Mouse (Mus musculus): ENCODE data around the gene Zbtb5.
"Not testable (repeated sequence)": the region's sequence is repeated elsewhere in the genome, so short reads cannot be mapped to it uniquely, and the experiment has no call there.

Gene Zbtb5

GRCm38 (mm10) chr4:44970056-44970455 lies 42.2 kb downstream of the Zbtb5 start:
- in situ Hi-C loops (cut with MboI): no loop called here

DNA sequence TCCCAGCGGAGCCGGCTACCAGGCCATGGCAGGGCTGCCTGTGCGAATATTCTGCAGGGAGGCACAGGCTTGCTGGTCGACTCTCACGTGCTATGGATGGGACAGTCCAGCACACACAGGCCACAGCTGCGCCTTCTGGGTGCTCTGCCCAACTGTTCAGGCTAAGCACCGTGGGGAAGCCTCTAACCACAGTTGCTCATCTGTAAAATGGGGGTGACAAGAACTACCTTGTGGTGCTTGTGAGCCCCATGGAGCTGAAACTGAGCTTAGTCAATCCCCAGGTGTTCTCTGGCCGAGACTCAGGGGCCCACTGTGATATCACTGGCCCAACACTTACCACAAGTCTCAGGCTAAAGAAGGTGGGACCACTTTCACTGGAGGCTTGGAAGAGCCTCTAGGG lies 44.8 kb downstream of the Zbtb5 start:
- in situ Hi-C loops (cut with MboI): no loop called here

GRCm38 (mm10) chr4:44965736-44966135 lies 46.5 kb downstream of the Zbtb5 start:
- in situ Hi-C loops (cut with MboI): no loop called here

DNA sequence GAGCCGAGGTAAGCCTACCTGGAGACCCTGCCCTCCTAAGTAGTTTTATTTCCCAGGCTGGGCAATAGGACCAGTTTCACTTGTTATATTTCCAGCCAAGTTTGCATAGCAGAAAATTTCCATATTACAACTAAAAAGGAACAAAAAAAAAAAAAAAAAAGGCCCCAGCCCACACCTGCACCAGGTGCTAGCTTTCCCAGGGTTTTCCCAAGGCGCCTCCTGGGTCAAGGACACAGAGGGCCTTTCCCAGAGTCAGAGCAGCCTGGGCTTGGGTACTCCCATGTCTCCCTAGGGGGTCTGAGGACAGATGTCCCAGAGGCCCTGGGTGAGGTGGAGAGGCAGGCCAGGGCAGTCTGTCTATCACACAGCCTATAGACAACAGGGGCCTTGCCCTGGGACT lies 47.0 kb downstream of the Zbtb5 start:
- in situ Hi-C loops (cut with MboI): no loop called here

DNA sequence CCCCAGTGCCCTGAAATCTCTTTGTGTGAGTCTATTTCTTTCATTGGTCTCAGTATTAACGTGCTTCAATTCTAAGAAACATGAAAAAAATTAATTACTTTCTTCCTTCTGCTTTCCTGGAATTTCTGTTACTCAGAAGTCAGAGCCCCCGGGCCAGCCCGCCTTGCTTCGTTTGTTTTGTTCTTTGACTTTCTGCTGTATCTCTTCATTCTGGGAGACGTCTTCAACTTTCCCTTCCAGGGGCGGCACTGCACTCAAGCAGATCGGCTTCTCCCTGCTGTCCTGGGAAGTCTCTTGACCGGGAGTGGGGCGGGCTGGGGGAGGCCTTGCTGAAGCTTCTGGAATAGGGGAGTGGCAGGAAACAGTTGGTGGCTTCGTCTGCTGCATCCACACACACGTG lies 49.1 kb downstream of the Zbtb5 start:
- in situ Hi-C loops (cut with MboI): no loop called here

GRCm38 (mm10) chr4:44959220-44959619 lies 53.0 kb downstream of the Zbtb5 start:
- in situ Hi-C loops (cut with MboI): no loop called here

DNA sequence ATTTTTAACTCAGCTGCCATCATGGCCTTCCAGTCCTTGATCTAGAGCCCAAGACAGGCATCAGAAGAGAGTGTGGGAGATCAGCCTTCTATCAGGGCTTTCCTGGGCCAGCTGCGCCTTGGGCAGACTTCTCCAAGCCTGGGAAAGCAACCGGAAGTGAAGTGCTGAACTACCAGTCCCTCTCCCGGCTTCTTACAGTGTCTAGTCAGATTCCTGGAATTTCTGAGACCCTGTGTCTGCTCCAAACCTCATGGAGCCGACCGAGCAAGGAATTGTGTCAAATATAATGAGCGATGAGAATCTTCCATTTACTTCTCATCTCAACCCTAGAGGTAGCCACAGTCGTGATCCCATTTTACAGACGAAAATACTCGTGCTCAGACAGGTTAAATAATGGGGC lies 53.4 kb downstream of the Zbtb5 start:
- in situ Hi-C loops (cut with MboI): no loop called here

GRCm38 (mm10) chr4:44953041-44953440 lies 59.2 kb downstream of the Zbtb5 start:
- in situ Hi-C loops (cut with MboI): no loop called here

DNA sequence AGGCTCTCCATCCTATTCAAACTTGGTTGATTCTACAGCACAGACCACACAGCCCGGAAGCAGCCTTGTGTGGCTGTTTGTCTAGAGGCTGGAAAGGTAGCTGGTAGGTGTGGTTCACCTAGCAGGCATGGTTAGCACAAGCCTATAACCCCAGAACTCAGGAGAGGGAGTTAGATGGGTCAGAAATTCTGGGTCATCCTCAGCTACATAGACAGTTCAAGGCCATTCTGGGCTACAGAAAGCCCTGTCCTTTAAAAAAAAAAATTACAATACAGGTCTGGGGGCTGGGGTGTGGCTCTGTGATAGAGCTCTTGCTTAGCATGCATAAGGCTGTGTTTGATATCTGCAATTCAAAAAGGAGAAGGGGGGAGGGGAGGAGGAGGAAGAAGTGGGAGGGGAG lies 63.9 kb downstream of the Zbtb5 start:
- in situ Hi-C loops (cut with MboI): no loop called here

DNA sequence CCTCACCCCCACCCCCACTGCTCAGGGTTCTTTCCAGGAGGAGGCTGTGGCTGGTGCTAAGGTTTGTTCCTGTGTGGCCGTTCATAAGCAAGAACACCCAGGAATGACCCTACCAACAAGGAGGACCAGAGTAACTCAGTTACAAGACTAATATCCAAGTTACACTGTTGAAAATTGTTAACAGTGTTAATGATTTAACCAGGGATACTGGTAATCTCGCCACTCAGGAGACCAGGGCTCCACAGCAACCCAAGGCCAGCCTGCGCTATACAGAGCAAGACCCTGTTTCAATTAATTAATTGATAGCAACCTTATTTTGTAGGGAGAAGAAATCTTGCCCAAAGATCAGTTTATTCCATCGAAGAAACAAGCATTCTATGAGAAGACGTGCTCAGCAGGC lies 64.7 kb downstream of the Zbtb5 start:
- in situ Hi-C loops (cut with MboI): no loop called here

DNA sequence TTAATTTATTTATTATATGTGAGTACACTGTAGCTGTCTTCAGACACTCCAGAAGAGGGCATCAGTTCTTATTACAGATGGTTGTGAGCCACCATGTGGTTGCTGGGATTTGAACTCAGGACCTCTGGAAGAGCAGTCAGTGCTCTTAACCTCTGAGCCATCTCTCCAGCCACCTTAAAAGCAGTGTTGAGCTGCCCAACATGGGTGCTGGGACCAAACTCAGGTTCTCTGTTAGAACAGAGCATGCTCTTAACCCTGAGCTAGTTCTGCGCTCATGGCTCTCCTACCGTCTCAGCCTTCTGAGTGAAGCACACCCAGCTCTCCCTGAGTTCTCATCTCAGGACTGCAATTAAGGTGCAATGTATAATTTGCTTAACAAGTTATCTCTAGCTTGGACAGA lies 66.1 kb downstream of the Zbtb5 start:
- in situ Hi-C loops (cut with MboI): not testable (repeated sequence)

DNA sequence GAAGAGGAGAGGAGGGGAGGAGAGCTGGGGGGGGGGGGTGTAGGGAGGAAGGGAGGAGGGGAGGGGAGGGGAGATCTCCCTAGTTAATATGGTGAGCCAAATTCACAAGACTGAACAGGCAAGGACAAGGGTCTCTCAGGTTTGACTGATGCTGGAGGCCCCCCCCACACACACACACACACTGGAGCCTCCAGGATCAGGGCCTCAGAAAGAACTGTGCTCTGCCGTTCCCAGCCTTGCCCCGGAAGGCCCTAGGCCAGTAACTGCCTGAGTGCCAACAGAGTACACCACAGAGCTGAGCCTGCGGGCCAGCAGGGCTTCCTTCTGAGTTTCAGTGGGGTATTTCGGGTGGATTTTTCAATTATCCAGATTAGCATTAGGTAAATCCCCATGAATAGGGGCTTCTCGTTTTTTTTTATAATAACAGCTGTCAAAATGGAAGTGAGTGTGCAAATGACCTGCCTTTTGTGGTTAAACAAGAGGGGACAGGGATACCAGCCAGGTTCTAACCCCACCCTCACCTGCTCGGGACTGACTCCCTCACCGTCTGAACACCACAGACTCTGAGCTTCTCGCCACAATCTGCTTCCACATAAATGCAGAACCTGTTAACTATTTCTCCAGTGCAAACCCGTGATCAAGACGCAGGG lies 67.7 kb downstream of the Zbtb5 start:
- in situ Hi-C loops (cut with MboI): no loop called here

- in situ Hi-C loops (cut with MboI): no loop called here
Measured at GRCm38 (mm10) chr4:44943480-44943879, 68.7 kb downstream of the Zbtb5 start.

DNA sequence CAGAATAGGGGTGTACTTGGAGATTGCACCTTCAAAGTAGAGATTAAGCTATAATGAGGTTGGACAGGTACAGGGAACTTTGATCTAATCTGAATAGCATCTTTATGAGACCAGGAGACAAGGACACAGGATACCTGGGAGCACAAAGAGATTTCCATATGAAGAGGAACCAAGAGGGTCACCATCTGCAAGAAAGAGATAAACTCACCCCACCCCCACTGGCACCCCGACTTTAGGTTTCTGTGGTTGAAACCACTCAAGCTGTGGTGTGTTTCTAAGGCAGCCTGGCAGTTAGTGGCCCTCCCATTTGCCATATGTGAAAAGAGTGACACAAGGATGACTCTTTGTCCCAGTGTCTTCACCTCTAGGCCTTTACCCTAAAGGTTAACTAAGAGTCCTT lies 70.0 kb downstream of the Zbtb5 start:
- in situ Hi-C loops (cut with MboI): no loop called here

Data from mature B cell (primary cell).